Mouse (Mus musculus): Measurements from ENCODE around the gene Ntrk2. TPM values are rescaled to one million over a fixed set of nuclear protein-coding genes. Genes with fewer than 3 reads are reported as not detected.

Gene Ntrk2
- polyA plus RNA-seq, 1 experiment from 2014 or later, result 51.5 TPM

- DNase-seq (ENCODE audit: low spot score) (peak; percentile 89), ATAC-seq (ENCODE audit: low FRiP score) (peak; percentile 80)
- peak overlapping the region; percentile 32 for H3K4me2 ChIP-seq (replicated peaks; ENCODE audit: low read depth, low read length)
- WGBS, result 20% methylated on average over 26 of the region's 26 CpGs
- H3K27ac ChIP-seq (ENCODE audit: low read depth, low read length), result no peak overlapping the region
- no peaks in the 10 kb centered on the region for H3K4me1 ChIP-seq (replicated peaks; ENCODE audit: control insufficient read depth, insufficient read depth, low read length)
- no peak overlapping the region for H3K4me3 ChIP-seq (ENCODE audit: low read depth, low read length)
- peak overlapping the region; percentile 45; the same call in 1 of the 2 replicates for H3K9ac ChIP-seq (ENCODE audit: low read depth, low read length)
- no peaks in the 10 kb centered on the region for H3K9me3 ChIP-seq (ENCODE audit: control insufficient read depth, low read length)
- no peaks in the 10 kb centered on the region; the same call in 1 of the 2 replicates for H3K27me3 ChIP-seq (ENCODE audit: control insufficient read depth, insufficient read depth, low read length)
- H3K36me3 ChIP-seq (ENCODE audit: control insufficient read depth, insufficient read depth, low read length), result no peaks in the 10 kb centered on the region
Observed at GRCm38 (mm10) chr13:59073635-59074256, 267.4 kb downstream of the Ntrk2 start.

GRCm38 (mm10) chr13:59076489-59076888 is 270.1 kb downstream of the Ntrk2 start:
- H3K4me1 ChIP-seq (replicated peaks; ENCODE audit: control insufficient read depth, insufficient read depth, low read length), result 0 out of 2 replicates have a peak, but pooled peaks cover 5% of the 10 kb centered on the region
- no peaks in the 10 kb centered on the region for H3K9me3 ChIP-seq (ENCODE audit: control insufficient read depth, low read length)
- H3K9ac ChIP-seq (ENCODE audit: low read depth, low read length), result no peak overlapping the region
- H3K36me3 ChIP-seq (ENCODE audit: control insufficient read depth, insufficient read depth, low read length), result no peaks in the 10 kb centered on the region
- WGBS, result 77% methylated on average over 4 of the region's 4 CpGs
- DNase-seq (ENCODE audit: low spot score) (no peak), ATAC-seq (ENCODE audit: low FRiP score) (no peak)
- no peak overlapping the region for H3K4me2 ChIP-seq (replicated peaks; ENCODE audit: low read depth, low read length)
- no peaks in the 10 kb centered on the region; the same call in 1 of the 2 replicates for H3K27me3 ChIP-seq (ENCODE audit: control insufficient read depth, insufficient read depth, low read length)
- H3K4me3 ChIP-seq (ENCODE audit: low read depth, low read length), result no peak overlapping the region
- H3K27ac ChIP-seq (ENCODE audit: low read depth, low read length), result no peak overlapping the region

- no peak overlapping the region for H3K4me3 ChIP-seq (ENCODE audit: low read depth, low read length)
- peak; percentile 82 for ATAC-seq (ENCODE audit: low FRiP score)
- H3K9me3 ChIP-seq (ENCODE audit: control insufficient read depth, low read length), result no peaks in the 10 kb centered on the region
- peak overlapping the region; percentile 19; the same call in 1 of the 2 replicates for H3K27ac ChIP-seq (ENCODE audit: low read depth, low read length)
- H3K27me3 ChIP-seq (ENCODE audit: control insufficient read depth, insufficient read depth, low read length), result no peaks in the 10 kb centered on the region
- no peak overlapping the region for H3K9ac ChIP-seq (ENCODE audit: low read depth, low read length)
- H3K36me3 ChIP-seq (ENCODE audit: control insufficient read depth, insufficient read depth, low read length), result no peaks in the 10 kb centered on the region
- 32% methylated on average over 7 of the region's 7 CpGs for WGBS
- peak; percentile 51 for DNase-seq (ENCODE audit: low spot score)
- 0 out of 2 replicates have a peak, but pooled peaks cover 5% of the 10 kb centered on the region for H3K4me1 ChIP-seq (replicated peaks; ENCODE audit: control insufficient read depth, insufficient read depth, low read length)
- H3K4me2 ChIP-seq (replicated peaks; ENCODE audit: low read depth, low read length), result no peak overlapping the region
Observed at GRCm38 (mm10) chr13:59079761-59080461, 273.5 kb downstream of the Ntrk2 start.

GRCm38 (mm10) chr13:59080468-59080867 is 274.1 kb downstream of the Ntrk2 start:
- no peaks in the 10 kb centered on the region for H3K36me3 ChIP-seq (ENCODE audit: control insufficient read depth, insufficient read depth, low read length)
- peak; percentile 40 for DNase-seq (ENCODE audit: low spot score)
- no peaks in the 10 kb centered on the region for H3K27me3 ChIP-seq (ENCODE audit: control insufficient read depth, insufficient read depth, low read length)
- ATAC-seq (ENCODE audit: low FRiP score), result peak; percentile 67; the same call in 1 of the 2 replicates
- no peak overlapping the region for H3K4me2 ChIP-seq (replicated peaks; ENCODE audit: low read depth, low read length)
- WGBS, result 38% methylated on average over 5 of the region's 5 CpGs
- H3K4me1 ChIP-seq (replicated peaks; ENCODE audit: control insufficient read depth, insufficient read depth, low read length), result 0 out of 2 replicates have a peak, but pooled peaks cover 5% of the 10 kb centered on the region
- H3K9ac ChIP-seq (ENCODE audit: low read depth, low read length), result no peak overlapping the region
- no peak overlapping the region for H3K27ac ChIP-seq (ENCODE audit: low read depth, low read length)
- no peaks in the 10 kb centered on the region for H3K9me3 ChIP-seq (ENCODE audit: control insufficient read depth, low read length)
- no peak overlapping the region for H3K4me3 ChIP-seq (ENCODE audit: low read depth, low read length)

GRCm38 (mm10) chr13:59089016-59089415 is 282.6 kb downstream of the Ntrk2 start:
- Histone ChIP-seq H3K27ac (ENCODE audit: low read depth, low read length) (no peak overlapping the region), H3K36me3 (ENCODE audit: control insufficient read depth, insufficient read depth, low read length) (no peaks in the 10 kb centered on the region), H3K9ac (ENCODE audit: low read depth, low read length) (no peak overlapping the region), H3K4me1 (replicated peaks; ENCODE audit: control insufficient read depth, insufficient read depth, low read length) (peaks cover 9% of the 10 kb centered on the region; the same call in 1 of the 2 replicates), H3K4me2 (replicated peaks; ENCODE audit: low read depth, low read length) (no peak overlapping the region), H3K9me3 (ENCODE audit: control insufficient read depth, low read length) (no peaks in the 10 kb centered on the region), H3K27me3 (ENCODE audit: control insufficient read depth, insufficient read depth, low read length) (no peaks in the 10 kb centered on the region), H3K4me3 (ENCODE audit: low read depth, low read length) (no peak overlapping the region)
- 87% methylated on average over 4 of the region's 4 CpGs for WGBS
- ATAC-seq (ENCODE audit: low FRiP score) (no peak), DNase-seq (ENCODE audit: low spot score) (no peak)

GRCm38 (mm10) chr13:59091138-59091971 is 285.0 kb downstream of the Ntrk2 start:
- Histone ChIP-seq H3K4me3 (ENCODE audit: low read depth, low read length) (no peak overlapping the region), H3K9ac (ENCODE audit: low read depth, low read length) (no peak overlapping the region), H3K36me3 (ENCODE audit: control insufficient read depth, insufficient read depth, low read length) (no peaks in the 10 kb centered on the region), H3K27me3 (ENCODE audit: control insufficient read depth, insufficient read depth, low read length) (no peaks in the 10 kb centered on the region), H3K4me1 (replicated peaks; ENCODE audit: control insufficient read depth, insufficient read depth, low read length) (peaks cover 9% of the 10 kb centered on the region; the same call in 1 of the 2 replicates), H3K27ac (ENCODE audit: low read depth, low read length) (peak overlapping the region; percentile 96), H3K4me2 (replicated peaks; ENCODE audit: low read depth, low read length) (no peak overlapping the region), H3K9me3 (ENCODE audit: control insufficient read depth, low read length) (no peaks in the 10 kb centered on the region)
- WGBS, result 25% methylated on average over 13 of the region's 13 CpGs
- DNase-seq (ENCODE audit: low spot score) (peak; percentile 68), ATAC-seq (ENCODE audit: low FRiP score) (peak; percentile 68)

GRCm38 (mm10) chr13:59092045-59092857 is 285.9 kb downstream of the Ntrk2 start:
- Histone ChIP-seq H3K27ac (ENCODE audit: low read depth, low read length) (peak overlapping the region; percentile 96), H3K27me3 (ENCODE audit: control insufficient read depth, insufficient read depth, low read length) (no peaks in the 10 kb centered on the region), H3K4me2 (replicated peaks; ENCODE audit: low read depth, low read length) (no peak overlapping the region), H3K4me1 (replicated peaks; ENCODE audit: control insufficient read depth, insufficient read depth, low read length) (peaks cover 9% of the 10 kb centered on the region; the same call in 1 of the 2 replicates), H3K9me3 (ENCODE audit: control insufficient read depth, low read length) (no peaks in the 10 kb centered on the region), H3K9ac (ENCODE audit: low read depth, low read length) (peak overlapping the region; percentile 27; the same call in 1 of the 2 replicates), H3K36me3 (ENCODE audit: control insufficient read depth, insufficient read depth, low read length) (no peaks in the 10 kb centered on the region), H3K4me3 (ENCODE audit: low read depth, low read length) (no peak overlapping the region)
- ATAC-seq (ENCODE audit: low FRiP score) (peak; percentile 59), DNase-seq (ENCODE audit: low spot score) (no peak)
- 34% methylated on average over 10 of the region's 10 CpGs for WGBS

GRCm38 (mm10) chr13:59092858-59093154 is 286.4 kb downstream of the Ntrk2 start:
- WGBS, result 3% methylated on average over 4 of the region's 4 CpGs
- ATAC-seq (ENCODE audit: low FRiP score), result peak; percentile 94
- Histone ChIP-seq H3K4me2 (replicated peaks; ENCODE audit: low read depth, low read length) (no peak overlapping the region), H3K4me1 (replicated peaks; ENCODE audit: control insufficient read depth, insufficient read depth, low read length) (peaks cover 9% of the 10 kb centered on the region; the same call in 1 of the 2 replicates), H3K9me3 (ENCODE audit: control insufficient read depth, low read length) (no peaks in the 10 kb centered on the region), H3K9ac (ENCODE audit: low read depth, low read length) (peak overlapping the region; percentile 27; the same call in 1 of the 2 replicates), H3K27me3 (ENCODE audit: control insufficient read depth, insufficient read depth, low read length) (no peaks in the 10 kb centered on the region), H3K36me3 (ENCODE audit: control insufficient read depth, insufficient read depth, low read length) (no peaks in the 10 kb centered on the region), H3K4me3 (ENCODE audit: low read depth, low read length) (no peak overlapping the region), H3K27ac (ENCODE audit: low read depth, low read length) (peak overlapping the region; percentile 96)
- DNase-seq (ENCODE audit: low spot score), result peak; percentile 90

Measured in hindbrain, embryonic 11.5 days (tissue).